Mouse (Mus musculus): ENCODE data around the gene Olfr1183.
"Not testable (repeated sequence)": the region's sequence is repeated elsewhere in the genome, so short reads cannot be mapped to it uniquely, and the experiment has no call there.

Olfr1183 gene

GRCm38 (mm10) chr2:88454567-88454966, at the start of gene Olfr1183:
Gene Olfr1183 (plus strand): TSS chr2:88454867.
- DNase-seq (ENCODE audit: low spot score in 2 of 2), result not testable (repeated sequence)

GRCm38 (mm10) chr2:88406353-88406752, 48.3 kb upstream of the Olfr1183 start, which contains the start of gene Olfr1179:
Gene Olfr1179 (minus strand): TSS chr2:88406453.
- no peak for DNase-seq (ENCODE audit: low spot score in 2 of 2)

- no peak for DNase-seq (ENCODE audit: low spot score in 2 of 2)
Observed at GRCm38 (mm10) chr2:88419051-88419450, 35.6 kb upstream of the Olfr1183 start, which contains the start of gene Olfr1180. Gene Olfr1180 (minus strand): TSS chr2:88419151.

GRCm38 (mm10) chr2:88426071-88426470, 28.6 kb upstream of the Olfr1183 start, which contains the start of gene Olfr1181:
Gene Olfr1181 (minus strand): TSS chr2:88426171.
- DNase-seq (ENCODE audit: low spot score in 2 of 2), result no peak

DNA sequence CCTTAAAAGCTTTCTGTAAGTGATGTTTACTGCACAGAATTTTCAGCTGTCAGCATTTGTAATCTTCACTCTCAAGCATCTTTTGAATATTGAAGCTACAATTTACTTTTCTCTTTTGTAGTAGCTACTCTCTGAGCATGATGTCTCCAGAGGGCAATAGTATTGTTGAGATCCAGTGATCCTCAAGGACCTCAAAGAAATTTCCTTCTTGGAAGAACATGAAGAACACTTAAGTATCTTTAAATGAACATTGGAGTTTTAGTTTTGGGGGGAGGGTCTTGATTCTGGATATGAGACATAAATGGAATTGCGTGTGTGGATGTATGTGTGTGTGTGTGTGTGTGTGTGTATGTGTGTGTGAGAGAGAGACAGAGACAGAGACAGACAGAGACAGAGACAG, 5.6 kb upstream of the Olfr1183 start, which contains the start of gene Gm13757:
Gene Gm13757, minus strand, starts transcription at position 101 of the 400 bp plus-strand sequence.
- DNase-seq (ENCODE audit: low spot score in 2 of 2), result no peak

- DNase-seq (ENCODE audit: low spot score in 2 of 2), result no peak
Observed at GRCm38 (mm10) chr2:88483298-88483697, 28.6 kb downstream of the Olfr1183 start, which contains the start of gene Olfr1184. Gene Olfr1184 (plus strand): TSS chr2:88483598.

DNA sequence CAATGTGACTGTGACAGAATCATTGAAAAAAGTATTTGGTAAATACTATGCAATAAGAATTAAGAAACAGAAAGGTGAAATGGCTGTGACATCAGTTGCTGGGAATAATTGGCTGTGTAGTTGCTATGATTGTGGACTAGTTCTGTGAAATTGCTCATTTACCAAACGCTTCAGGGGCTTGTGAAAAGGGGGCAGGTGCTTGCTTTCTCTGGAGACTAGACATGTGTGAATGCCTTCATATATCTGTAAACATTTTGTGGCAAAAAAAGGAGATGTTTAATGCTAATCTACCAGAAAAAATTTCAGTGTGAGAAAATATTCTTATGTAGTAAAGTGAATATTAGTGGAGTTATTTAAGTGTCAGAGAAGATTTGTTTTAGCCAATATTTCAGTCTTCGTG, 38.4 kb downstream of the Olfr1183 start, which contains the start of gene Olfr1185-ps1:
Gene Olfr1185-ps1, plus strand, starts transcription at position 301 of the 400 bp plus-strand sequence.
- no peak for DNase-seq (ENCODE audit: low spot score in 2 of 2)

DNA sequence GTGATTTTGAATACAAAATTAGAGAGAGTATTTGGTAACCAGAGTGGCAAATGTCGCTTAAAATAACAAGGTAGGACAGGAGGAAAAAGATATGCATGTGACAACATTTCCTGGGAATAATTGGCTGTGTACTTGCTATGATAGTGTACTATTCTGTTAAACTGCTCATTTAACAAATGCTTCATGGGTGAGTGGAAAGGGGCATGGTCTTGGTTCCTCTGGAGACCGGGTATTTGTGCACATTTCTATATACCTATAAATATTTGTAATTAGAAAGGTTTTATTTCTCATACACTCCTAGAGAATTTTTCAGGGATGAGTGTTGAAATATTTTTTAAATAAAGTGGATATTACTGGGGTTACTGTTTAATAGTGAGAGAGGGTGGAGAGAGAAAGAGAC, 63.6 kb downstream of the Olfr1183 start, which contains the start of gene Olfr1186:
Gene Olfr1186, plus strand, starts transcription at position 301 of the 400 bp plus-strand sequence.
- no peak for DNase-seq (ENCODE audit: low spot score in 2 of 2)
